Comparison of ENCODE assay signal across 13 mouse cellular contexts in the genomic region with DNA sequence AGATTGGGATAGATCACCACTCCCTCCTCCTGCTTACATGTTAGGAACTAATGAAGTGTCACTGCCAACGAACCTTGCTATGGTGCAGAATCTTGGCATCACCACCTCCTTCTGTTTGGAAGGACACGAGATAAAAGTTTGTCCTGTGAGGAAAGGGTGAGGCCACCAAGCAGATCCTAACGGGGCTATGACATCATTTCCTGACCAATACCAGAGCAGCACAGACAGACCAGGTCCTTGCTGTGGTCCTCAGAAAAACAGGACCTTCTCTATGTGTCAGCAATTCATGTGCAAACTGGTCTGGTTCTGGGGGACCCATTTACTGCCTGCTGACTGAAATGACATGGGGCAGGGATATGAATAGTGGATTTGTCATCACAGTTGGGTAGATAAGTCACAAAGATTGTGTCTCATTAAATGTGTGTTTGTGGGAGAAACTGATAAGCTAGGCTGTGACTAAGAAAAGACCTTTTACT.
DNase-seq lines count a peak whose midpoint lies in the region; ATAC-seq and TF ChIP-seq lines count a peak whose summit lies in the region.
"Had no signal": no experiment of that assay in that cellular context is flagged by ENCODE, and none has a peak within 500 bp of the region (broad histone marks: within the 10 kb centered on the region; RNA-seq: fewer than 3 reads in every experiment).

No protein-coding gene starts in this region.

- H3K27me3 ChIP-seq in heart, embryonic 10.5 days (ENCODE audit: insufficient read depth, poor library complexity, severe bottlenecking): no peaks in the 10 kb centered on the region
- no peaks in the 10 kb centered on the region for H3K27me3 ChIP-seq in liver, embryonic 14.5 days (ENCODE audit: control insufficient read depth, insufficient read depth, low read length)
- no peaks in the 10 kb centered on the region for H3K27me3 ChIP-seq in myocyte (ENCODE audit: control insufficient read depth, insufficient read depth, insufficient read length)
- no peaks in the 10 kb centered on the region for H3K27me3 ChIP-seq in hindbrain, postnatal 0 days (ENCODE audit: insufficient read depth, low read length)
- H3K27me3 ChIP-seq: limb, embryonic 15.5 days; Patski had no signal

- peak; percentile 31; the same call in 1 of the 2 replicates for ATAC-seq in liver, embryonic 14.5 days (ENCODE audit: insufficient read depth)
- no peak for ATAC-seq in hindbrain, postnatal 0 days
- ATAC-seq: CD4-positive, CD25-positive, alpha-beta regulatory T cell, adult 4 months; Patski had no signal

- H3K9ac ChIP-seq in liver, embryonic 14.5 days (replicated peaks): no peak overlapping the region
- H3K9ac ChIP-seq in hindbrain, postnatal 0 days (replicated peaks; ENCODE audit: low read length): no peak overlapping the region
- H3K9ac ChIP-seq: limb, embryonic 15.5 days had no signal

- TF ChIP-seq POLR2A in bone marrow macrophage, adult 2 months (IDR thresholded peaks at IDR 0.05; ENCODE audit: borderline replicate concordance, low read depth, low read length): no peak
- TF ChIP-seq POLR2A in myocyte (IDR thresholded peaks at IDR 0.05; ENCODE audit: insufficient read length, low read depth): no peak

- H3K9me3 ChIP-seq in heart, embryonic 10.5 days: no peaks in the 10 kb centered on the region
- H3K9me3 ChIP-seq in liver, embryonic 14.5 days (ENCODE audit: control insufficient read depth, low read length): no peaks in the 10 kb centered on the region
- H3K9me3 ChIP-seq in hindbrain, postnatal 0 days (ENCODE audit: low read length): no peaks in the 10 kb centered on the region
- H3K9me3 ChIP-seq: embryonic facial prominence, embryonic 10.5 days; limb, embryonic 15.5 days had no signal

- H3K27ac ChIP-seq in heart, embryonic 10.5 days: peak overlapping the region; percentile 24; the same call in 1 of the 2 replicates
- H3K27ac ChIP-seq in liver, embryonic 14.5 days: no peak overlapping the region
- H3K27ac ChIP-seq in bone marrow macrophage, adult 2 months (ENCODE audit: insufficient read depth, low read depth, low read length): peak overlapping the region; percentile 32
- H3K27ac ChIP-seq in hindbrain, postnatal 0 days: no peak overlapping the region
- H3K27ac ChIP-seq: embryonic facial prominence, embryonic 10.5 days; limb, embryonic 15.5 days had no signal

- TF ChIP-seq CTCF in liver, embryonic 14.5 days (IDR thresholded peaks at IDR 0.05; ENCODE audit: low read depth): no peak
- no peak for TF ChIP-seq CTCF in bone marrow macrophage, adult 2 months (IDR thresholded peaks at IDR 0.05; ENCODE audit: low read depth, low read length)
- no peak for TF ChIP-seq CTCF in hindbrain, postnatal 0 days (IDR thresholded peaks at IDR 0.05; ENCODE audit: low read depth)

- DNase-seq in heart, embryonic 10.5 days (ENCODE audit: low spot score): no peak
- no peak for DNase-seq in heart, postnatal 25 days (ENCODE audit: low spot score)
- DNase-seq in liver, embryonic 14.5 days (ENCODE audit: low read depth in 3 of 3, low spot score in 3 of 3): no peak
- no peak for DNase-seq in liver
- no peak for DNase-seq in hindbrain, postnatal 0 days (ENCODE audit: low spot score)
- DNase-seq: right cerebral cortex, postnatal 25 days had no signal

- no peak overlapping the region for H3K4me3 ChIP-seq in heart, embryonic 10.5 days
- H3K4me3 ChIP-seq in liver, embryonic 14.5 days (ENCODE audit: insufficient read depth in 1 of 2, low read depth in 2 of 2, low read length in 2 of 2): no peak overlapping the region
- no peak overlapping the region for H3K4me3 ChIP-seq in bone marrow macrophage, adult 2 months (ENCODE audit: insufficient read depth, low read length)
- H3K4me3 ChIP-seq in myocyte: no peak overlapping the region
- H3K4me3 ChIP-seq in hindbrain, postnatal 0 days (ENCODE audit: low read length): no peak overlapping the region
- H3K4me3 ChIP-seq: embryonic facial prominence, embryonic 10.5 days; limb, embryonic 15.5 days; megakaryocyte, embryonic 14.5 days had no signal

- no peak overlapping the region for H3K4me2 ChIP-seq in liver, embryonic 14.5 days (ENCODE audit: low read depth)
- peak overlapping the region; percentile 39 for H3K4me2 ChIP-seq in myocyte (ENCODE audit: low read depth)
- H3K4me2 ChIP-seq in hindbrain, postnatal 0 days (ENCODE audit: low read depth, low read length): no peak overlapping the region
- H3K4me2 ChIP-seq: limb, embryonic 15.5 days had no signal

- peaks cover 41% of the 10 kb centered on the region for H3K36me3 ChIP-seq in heart, embryonic 10.5 days
- no peaks in the 10 kb centered on the region; the same call in 1 of the 2 replicates for H3K36me3 ChIP-seq in liver, embryonic 14.5 days (replicated peaks; ENCODE audit: control insufficient read depth, insufficient read depth, low read depth)
- peaks cover 14% of the 10 kb centered on the region for H3K36me3 ChIP-seq in myocyte (ENCODE audit: control insufficient read depth, insufficient read depth)
- H3K36me3 ChIP-seq in hindbrain, postnatal 0 days (ENCODE audit: insufficient read depth, low read length): peaks cover 5% of the 10 kb centered on the region; the same call in 1 of the 2 replicates

- no peak for TF ChIP-seq EP300 in liver, embryonic 14.5 days (IDR thresholded peaks at IDR 0.05; ENCODE audit: low read depth)

- WGBS in heart, embryonic 10.5 days: 30% methylated on average over 3 of the region's 3 CpGs
- 17% methylated on average over 3 of the region's 3 CpGs for WGBS in liver, embryonic 14.5 days (ENCODE audit: insufficient replicate concordance)
- WGBS in hindbrain, postnatal 0 days: 56% methylated on average over 3 of the region's 3 CpGs

- intact Hi-C loops in heart, postnatal 25 days (cut with DNase I): no loop called here

- no peaks in the 10 kb centered on the region for H3K79me2 ChIP-seq in myocyte (ENCODE audit: control insufficient read depth, insufficient read depth)

- no peak overlapping the region for H3ac ChIP-seq in myocyte (ENCODE audit: control insufficient read depth, insufficient read length)

- peaks cover 34% of the 10 kb centered on the region for H3K4me1 ChIP-seq in heart, embryonic 10.5 days
- H3K4me1 ChIP-seq in liver, embryonic 14.5 days (replicated peaks; ENCODE audit: control insufficient read depth in 2 of 2, insufficient read depth in 2 of 2, low read length in 1 of 2): peaks cover 3 to 13% of the 10 kb centered on the region in 2 experiments
- H3K4me1 ChIP-seq in bone marrow macrophage, adult 2 months (ENCODE audit: control insufficient read depth, insufficient read depth, low read length): peaks cover 45% of the 10 kb centered on the region
- no peaks in the 10 kb centered on the region for H3K4me1 ChIP-seq in hindbrain, postnatal 0 days (ENCODE audit: insufficient read depth, low read length)
- H3K4me1 ChIP-seq: limb, embryonic 15.5 days had no signal

TF ChIP-seq in myocyte, 11 proteins besides CTCF, POLR2A, EP300 and RAD21:
- TF ChIP-seq CEBPB (IDR thresholded peaks at IDR 0.05; ENCODE audit: insufficient read depth, poor library complexity, severe bottlenecking) (no peak), MYOG (IDR thresholded peaks at IDR 0.05; ENCODE audit: control insufficient read depth in 1 of 3, insufficient read depth in 1 of 3, insufficient read length in 2 of 3, low read depth in 2 of 3) (no peak), USF1 (IDR thresholded peaks at IDR 0.05; ENCODE audit: low read depth) (no peak), MAX (IDR thresholded peaks at IDR 0.05; ENCODE audit: low read depth) (no peak), REST (IDR thresholded peaks at IDR 0.05; ENCODE audit: insufficient read depth, insufficient read length) (no peak), SRF (IDR thresholded peaks at IDR 0.05; ENCODE audit: control insufficient read depth, insufficient read length, low read depth) (no peak), TCF12 (IDR thresholded peaks at IDR 0.05; ENCODE audit: insufficient read depth, poor library complexity, severe bottlenecking) (no peak), POLR2AphosphoS2 (IDR thresholded peaks at IDR 0.05; ENCODE audit: insufficient read length, low read depth) (no peak), TCF3 (IDR thresholded peaks at IDR 0.05; ENCODE audit: insufficient read length, low read depth) (no peak), MYOD1 (IDR thresholded peaks at IDR 0.05; ENCODE audit: control insufficient read depth in 1 of 3, insufficient read length in 2 of 3, low read depth in 2 of 3) (no peak), E2F4 (IDR thresholded peaks at IDR 0.05; ENCODE audit: insufficient read depth) (no peak)
TF ChIP-seq in myocyte: peak in this region for 0.

Comparison
In these comparisons a context has a peak if more than half of its experiments do, and no peak if none do; other contexts are left out.
1. H3K27ac ChIP-seq: peak in heart, embryonic 10.5 days (single experiment) and bone marrow macrophage, adult 2 months (single experiment); none in liver, embryonic 14.5 days (single experiment) and hindbrain, postnatal 0 days (single experiment).